Mouse (Mus musculus): Measurements from ENCODE around the gene Bcl2l13.

Bcl2l13 gene

GRCm38 (mm10) chr6:120932597-120932996, 96.6 kb downstream of the Bcl2l13 start:
- peak; percentile 26 for DNase-seq

- DNase-seq, result no peak
These were observed 97.7 kb downstream of the Bcl2l13 start for GRCm38 (mm10) chr6:120933670-120934069.

DNA sequence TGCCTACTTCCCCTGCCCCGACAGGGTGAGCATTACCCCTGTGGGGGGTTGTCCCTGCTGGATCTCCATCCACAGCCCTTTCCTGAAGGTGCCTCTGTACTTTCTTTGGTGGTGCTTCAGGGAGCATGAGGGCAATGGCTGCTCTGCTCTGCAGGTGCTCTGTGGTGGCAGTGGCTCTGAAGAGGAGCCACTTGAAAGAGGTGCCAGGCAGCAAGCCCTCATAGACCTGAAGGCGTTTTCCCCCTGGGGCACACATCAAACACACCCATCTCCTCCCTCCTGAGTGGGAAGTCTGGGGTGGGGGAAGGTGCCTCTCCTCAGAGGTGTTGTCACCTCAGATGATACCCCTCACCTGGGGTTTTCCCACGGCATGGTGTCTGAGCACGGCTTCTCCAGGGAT, 98.2 kb downstream of the Bcl2l13 start:
- DNase-seq, result no peak

- no peak for DNase-seq
These were observed 101.1 kb downstream of the Bcl2l13 start for GRCm38 (mm10) chr6:120937104-120937617.

- DNase-seq, result no peak
These were observed 102.1 kb downstream of the Bcl2l13 start for GRCm38 (mm10) chr6:120937999-120938608.

DNA sequence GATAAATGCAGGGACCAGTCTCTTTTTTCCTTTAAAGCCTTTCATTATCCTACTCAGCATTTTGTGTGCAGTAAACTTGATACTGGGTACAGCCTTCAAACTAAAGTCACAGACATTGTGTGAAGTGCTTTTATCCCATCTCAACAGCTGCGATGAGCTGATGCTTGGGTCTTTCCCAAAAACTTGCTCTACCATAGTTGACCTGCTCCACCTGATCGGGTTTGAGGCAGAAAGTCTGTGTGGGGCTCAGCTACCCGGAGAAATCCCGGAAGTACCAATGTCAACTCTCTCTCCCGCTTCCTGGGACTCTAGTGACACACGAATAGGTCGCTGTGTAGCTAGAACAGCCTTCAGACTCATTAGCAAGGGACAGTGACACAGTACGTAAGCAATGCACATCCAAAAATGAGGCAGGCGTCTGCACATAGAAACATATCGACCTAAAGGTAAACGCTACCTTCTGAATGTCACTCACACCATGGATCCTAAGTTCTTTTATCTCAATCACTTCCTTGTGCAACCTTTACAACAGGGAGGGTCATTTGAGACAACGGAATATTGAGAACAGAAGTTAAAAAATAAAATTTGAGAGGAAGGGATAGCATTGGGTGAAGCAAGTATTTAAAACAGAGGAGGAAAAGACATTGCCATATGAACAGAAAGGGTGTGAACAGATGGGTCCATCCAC, 102.9 kb downstream of the Bcl2l13 start:
- no peak for DNase-seq

DNA sequence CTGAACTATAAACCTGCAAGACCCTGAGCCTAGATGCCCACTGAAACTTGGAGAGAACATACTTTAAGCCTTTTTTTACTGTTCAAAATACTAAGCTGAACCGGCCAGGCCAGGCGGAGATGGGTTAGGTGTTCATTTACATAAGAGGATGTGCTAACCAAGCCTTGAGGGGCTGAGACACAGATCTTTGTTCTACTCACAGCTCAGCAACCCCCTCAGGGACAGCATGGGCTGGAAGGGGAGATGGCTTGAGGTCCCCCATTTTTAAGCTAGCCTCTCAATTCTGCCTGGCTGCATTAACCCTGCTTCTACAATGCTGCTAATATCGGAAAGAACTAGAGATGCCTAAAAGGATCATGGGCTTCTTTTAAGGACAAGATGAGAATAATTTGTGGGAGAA, 103.8 kb downstream of the Bcl2l13 start:
- no peak for DNase-seq

GRCm38 (mm10) chr6:120940446-120941083, 104.6 kb downstream of the Bcl2l13 start:
- no peak for DNase-seq

DNA sequence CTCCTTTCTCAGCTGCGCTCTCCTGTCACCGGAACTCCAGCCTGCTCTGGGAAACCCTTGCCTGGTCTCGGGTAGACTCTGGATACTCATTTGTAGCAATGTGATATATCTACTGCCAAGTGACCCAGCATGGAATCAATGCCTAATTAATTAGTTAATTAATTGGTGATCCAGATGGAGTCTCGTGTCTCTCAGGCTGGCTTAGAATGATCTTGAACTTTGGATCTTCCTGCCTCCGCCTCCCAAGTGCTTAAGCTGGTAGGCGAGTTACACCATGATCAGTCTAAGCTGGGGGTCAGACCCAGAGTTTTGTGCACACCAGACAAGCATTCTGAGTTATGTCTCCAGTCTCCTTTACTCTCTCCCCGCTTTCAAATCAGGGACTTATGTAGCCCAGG, 105.1 kb downstream of the Bcl2l13 start:
- DNase-seq, result no peak

GRCm38 (mm10) chr6:120941575-120941974, 105.6 kb downstream of the Bcl2l13 start:
- DNase-seq, result peak; percentile 48

Measured in right cerebral cortex, adult 18-20 months (tissue).